Mouse (Mus musculus): Measurements from ENCODE around the gene S1pr1. TPM values are rescaled to one million over a fixed set of nuclear protein-coding genes. Genes with fewer than 3 reads are reported as not detected.

Gene S1pr1
- total and polyA plus RNA-seq, 3 experiments: 0.26 to 5.0 (median 2.6) TPM

GRCm38 (mm10) chr3:115695194-115695891, 19.5 kb downstream of the S1pr1 start:
- DNase-seq (ENCODE audit: low spot score): no peak
- TF ChIP-seq TAL1 (conservative IDR thresholded peaks at IDR 0.05; ENCODE audit: low read depth, low read length): no peak
- no peak for TF ChIP-seq POLR2AphosphoS5 (IDR thresholded peaks at IDR 0.05; ENCODE audit: insufficient replicate concordance, low read depth, low read length)
- no peak for TF ChIP-seq GATA1 (IDR thresholded peaks at IDR 0.05; ENCODE audit: borderline replicate concordance, low read length)
- TF ChIP-seq GATA2 (IDR thresholded peaks at IDR 0.05; ENCODE audit: borderline replicate concordance, low read depth, low read length): no peak
- no peak for TF ChIP-seq CTCF (IDR thresholded peaks at IDR 0.05; ENCODE audit: low read depth, low read length)
- Histone ChIP-seq H3K4me1 (ENCODE audit: insufficient read depth, low read depth, low read length) (0 out of 2 replicates have a peak, but pooled peaks cover 7% of the 10 kb centered on the region), H3K36me3 (replicated peaks) (no peaks in the 10 kb centered on the region), H3K4me3 (ENCODE audit: low read depth, low read length) (no peak overlapping the region), H3K27me3 (ENCODE audit: insufficient read depth, low read length) (peaks cover 18% of the 10 kb centered on the region; the same call in 1 of the 2 replicates), H3K9me3 (replicated peaks) (no peaks in the 10 kb centered on the region)
- no peak for ATAC-seq (ENCODE audit: extremely low read depth, insufficient number of reproducible peaks, low FRiP score, poor library complexity, severe bottlenecking)

GRCm38 (mm10) chr3:115694168-115694567, 20.7 kb downstream of the S1pr1 start:
- DNase-seq (ENCODE audit: low spot score) (no peak), ATAC-seq (ENCODE audit: extremely low read depth, insufficient number of reproducible peaks, low FRiP score, poor library complexity, severe bottlenecking) (no peak)
- Histone ChIP-seq H3K9me3 (replicated peaks) (no peaks in the 10 kb centered on the region), H3K4me3 (ENCODE audit: low read depth, low read length) (no peak overlapping the region), H3K36me3 (replicated peaks) (no peaks in the 10 kb centered on the region), H3K4me1 (ENCODE audit: insufficient read depth, low read depth, low read length) (peaks cover 11% of the 10 kb centered on the region), H3K27me3 (ENCODE audit: insufficient read depth, low read length) (peaks cover 18% of the 10 kb centered on the region; the same call in 1 of the 2 replicates)
- TF ChIP-seq TAL1 (conservative IDR thresholded peaks at IDR 0.05; ENCODE audit: low read depth, low read length) (no peak), POLR2AphosphoS5 (IDR thresholded peaks at IDR 0.05; ENCODE audit: insufficient replicate concordance, low read depth, low read length) (no peak)

- Histone ChIP-seq H3K9me3 (replicated peaks) (no peaks in the 10 kb centered on the region), H3K4me1 (ENCODE audit: insufficient read depth, low read depth, low read length) (peaks cover 11% of the 10 kb centered on the region), H3K27me3 (ENCODE audit: insufficient read depth, low read length) (peaks cover 17% of the 10 kb centered on the region; the same call in 1 of the 2 replicates), H3K36me3 (replicated peaks) (no peaks in the 10 kb centered on the region), H3K4me3 (ENCODE audit: low read depth, low read length) (no peak overlapping the region)
- no peak for TF ChIP-seq CTCF (IDR thresholded peaks at IDR 0.05; ENCODE audit: low read depth, low read length)
- no peak for TF ChIP-seq GATA2 (IDR thresholded peaks at IDR 0.05; ENCODE audit: borderline replicate concordance, low read depth, low read length)
- TF ChIP-seq GATA1 (IDR thresholded peaks at IDR 0.05; ENCODE audit: borderline replicate concordance, low read length): no peak
- TF ChIP-seq TAL1 (conservative IDR thresholded peaks at IDR 0.05; ENCODE audit: low read depth, low read length): no peak
- no peak for TF ChIP-seq POLR2AphosphoS5 (IDR thresholded peaks at IDR 0.05; ENCODE audit: insufficient replicate concordance, low read depth, low read length)
- ATAC-seq (ENCODE audit: extremely low read depth, insufficient number of reproducible peaks, low FRiP score, poor library complexity, severe bottlenecking) (no peak), DNase-seq (ENCODE audit: low spot score) (no peak)
These were observed 21.5 kb downstream of the S1pr1 start for GRCm38 (mm10) chr3:115693390-115693789.

- H3K9me3 ChIP-seq (replicated peaks): no peaks in the 10 kb centered on the region
- H3K27me3 ChIP-seq (ENCODE audit: insufficient read depth, low read length): peaks cover 15% of the 10 kb centered on the region; the same call in 1 of the 2 replicates
- no peak for TF ChIP-seq POLR2AphosphoS5 (IDR thresholded peaks at IDR 0.05; ENCODE audit: insufficient replicate concordance, low read depth, low read length)
- TF ChIP-seq TAL1 (conservative IDR thresholded peaks at IDR 0.05; ENCODE audit: low read depth, low read length): no peak
- no peak for TF ChIP-seq GATA2 (IDR thresholded peaks at IDR 0.05; ENCODE audit: borderline replicate concordance, low read depth, low read length)
- TF ChIP-seq GATA1 (IDR thresholded peaks at IDR 0.05; ENCODE audit: borderline replicate concordance, low read length): no peak
- no peak for TF ChIP-seq CTCF (IDR thresholded peaks at IDR 0.05; ENCODE audit: low read depth, low read length)
- no peaks in the 10 kb centered on the region for H3K36me3 ChIP-seq (replicated peaks)
- H3K4me3 ChIP-seq (ENCODE audit: low read depth, low read length): no peak overlapping the region
- DNase-seq (ENCODE audit: low spot score) (no peak), ATAC-seq (ENCODE audit: extremely low read depth, insufficient number of reproducible peaks, low FRiP score, poor library complexity, severe bottlenecking) (no peak)
- H3K4me1 ChIP-seq (ENCODE audit: insufficient read depth, low read depth, low read length): peaks cover 11% of the 10 kb centered on the region
These were observed 22.0 kb downstream of the S1pr1 start for GRCm38 (mm10) chr3:115692857-115693256.

DNA sequence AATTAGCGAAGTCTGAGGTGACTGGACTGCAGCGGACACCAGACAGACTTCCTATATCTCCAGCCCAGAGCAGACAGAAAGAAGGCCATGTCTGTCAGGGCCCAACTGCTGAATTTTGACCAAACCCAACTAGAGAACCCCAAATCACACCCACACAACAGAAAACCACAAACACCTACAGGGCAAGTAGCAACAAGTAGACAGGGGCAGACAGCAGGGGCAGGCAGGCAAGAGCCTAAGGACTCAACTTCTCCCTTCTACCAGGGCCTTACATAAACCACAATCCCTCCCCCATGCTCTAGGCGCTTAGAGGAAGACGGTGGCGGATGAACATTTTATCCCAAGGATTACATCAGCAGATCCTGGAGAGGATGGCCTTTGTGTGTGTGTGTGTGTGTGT, 22.5 kb downstream of the S1pr1 start:
- DNase-seq (ENCODE audit: low spot score) (no peak), ATAC-seq (ENCODE audit: extremely low read depth, insufficient number of reproducible peaks, low FRiP score, poor library complexity, severe bottlenecking) (no peak; the same call in 1 of the 2 replicates)
- H3K4me3 ChIP-seq (ENCODE audit: low read depth, low read length): no peak overlapping the region

GRCm38 (mm10) chr3:115689920-115690319, 25.0 kb downstream of the S1pr1 start:
- ATAC-seq (ENCODE audit: extremely low read depth, insufficient number of reproducible peaks, low FRiP score, poor library complexity, severe bottlenecking): no peak
- Histone ChIP-seq H3K36me3 (replicated peaks) (no peaks in the 10 kb centered on the region), H3K27me3 (ENCODE audit: insufficient read depth, low read length) (peaks cover 10% of the 10 kb centered on the region; the same call in 1 of the 2 replicates), H3K9me3 (replicated peaks) (no peaks in the 10 kb centered on the region), H3K4me1 (ENCODE audit: insufficient read depth, low read depth, low read length) (peaks cover 11% of the 10 kb centered on the region), H3K4me3 (ENCODE audit: low read depth, low read length) (no peak overlapping the region)
- TF ChIP-seq GATA2 (IDR thresholded peaks at IDR 0.05; ENCODE audit: borderline replicate concordance, low read depth, low read length) (no peak), TAL1 (conservative IDR thresholded peaks at IDR 0.05; ENCODE audit: low read depth, low read length) (no peak), GATA1 (IDR thresholded peaks at IDR 0.05; ENCODE audit: borderline replicate concordance, low read length) (no peak), CTCF (IDR thresholded peaks at IDR 0.05; ENCODE audit: low read depth, low read length) (no peak), POLR2AphosphoS5 (IDR thresholded peaks at IDR 0.05; ENCODE audit: insufficient replicate concordance, low read depth, low read length) (no peak)
- DNase-seq (ENCODE audit: low spot score): no peak

More for the DNA sequence above, 22.5 kb downstream of the S1pr1 start:
- TF ChIP-seq TAL1 (conservative IDR thresholded peaks at IDR 0.05; ENCODE audit: low read depth, low read length): no peak
- no peak for TF ChIP-seq POLR2AphosphoS5 (IDR thresholded peaks at IDR 0.05; ENCODE audit: insufficient replicate concordance, low read depth, low read length)
- TF ChIP-seq GATA2 (IDR thresholded peaks at IDR 0.05; ENCODE audit: borderline replicate concordance, low read depth, low read length): no peak
- no peak for TF ChIP-seq GATA1 (IDR thresholded peaks at IDR 0.05; ENCODE audit: borderline replicate concordance, low read length)
- no peak for TF ChIP-seq CTCF (IDR thresholded peaks at IDR 0.05; ENCODE audit: low read depth, low read length)
- Histone ChIP-seq H3K4me1 (ENCODE audit: insufficient read depth, low read depth, low read length) (peaks cover 11% of the 10 kb centered on the region), H3K27me3 (ENCODE audit: insufficient read depth, low read length) (peaks cover 14% of the 10 kb centered on the region; the same call in 1 of the 2 replicates), H3K9me3 (replicated peaks) (no peaks in the 10 kb centered on the region), H3K36me3 (replicated peaks) (no peaks in the 10 kb centered on the region)
